Mouse (Mus musculus) neural tube, embryonic 13.5 days (tissue): ENCODE measurements around the gene Ckb. TPM values are rescaled to one million over a fixed set of nuclear protein-coding genes. Genes with fewer than 3 reads are reported as not detected.
"Not testable (repeated sequence)": the region's sequence is repeated elsewhere in the genome, so short reads cannot be mapped to it uniquely, and the experiment has no call there.

ENCODE experiments used
- ATAC-seq: fragments of 200-750 bp; cut with Nextera tagmentation; 2 replicates; pipeline ENCODE4 v1.8.0; 2017; ENCODE audit warnings: low read depth, mild to moderate bottlenecking, moderate TSS enrichment, moderate library complexity
- H3K27ac ChIP-seq: fragments of 300-500 bp; sonication (generic); replicated peaks from 2 replicates; pipeline ENCODE4 v1.5.1; 2015; ENCODE audit warnings: moderate library complexity, mild to moderate bottlenecking, inconsistent platforms
- H3K27me3 ChIP-seq: fragments of 300-500 bp; sonication (generic); 2 replicates; pipeline ENCODE4 v1.6.1; 2015; ENCODE audit warnings: mild to moderate bottlenecking, inconsistent platforms
- H3K36me3 ChIP-seq: fragments of 300-500 bp; sonication (generic); 2 replicates; pipeline ENCODE4 v1.6.1; 2015; ENCODE audit warnings: mild to moderate bottlenecking, inconsistent platforms
- H3K4me1 ChIP-seq: fragments of 300-500 bp; sonication (generic); replicated peaks from 2 replicates; pipeline ENCODE4 v1.6.1; 2015; ENCODE audit warnings: inconsistent platforms
- H3K4me2 ChIP-seq: fragments of 300-500 bp; sonication (generic); 2 replicates; pipeline ENCODE4 v1.6.1; 2015; ENCODE audit warnings: inconsistent platforms, mild to moderate bottlenecking, moderate library complexity
- H3K4me3 ChIP-seq: fragments of 300-500 bp; sonication (generic); 2 replicates; pipeline ENCODE4 v1.5.1; 2015; ENCODE audit warnings: mild to moderate bottlenecking, inconsistent platforms
- H3K9ac ChIP-seq: fragments of 300-500 bp; sonication (generic); 2 replicates; pipeline ENCODE4 v1.6.1; 2015; ENCODE audit warnings: moderate library complexity, mild to moderate bottlenecking, inconsistent platforms
- H3K9me3 ChIP-seq: fragments of 300-500 bp; sonication (generic); 2 replicates; pipeline ENCODE4 v1.6.1; 2016; ENCODE audit warnings: inconsistent platforms
- WGBS: fragments of 180-500 bp; shearing (Covaris S2); methylation state at CpG from one replicate; pipeline ENCODE4 v1.1.7; 2015; 5-methylcytosine and 5-hydroxymethylcytosine counted together
- polyA plus RNA-seq: library from polyadenylated mRNA; unstranded; fragments of >200 nt; fragmentation: Nextera tagmentation; extraction: Ambion mirVana; gene quantifications from 2 replicates; pipeline ENCODE4 v1.2.1, GENCODE M21; 2015

The Ckb gene
- polyA plus RNA-seq, 1 experiment from 2014 or later = 1,774 TPM

- no peak overlapping the region for H3K4me2 ChIP-seq
- no peak overlapping the region for H3K9ac ChIP-seq
- peaks cover 35% of the 10 kb centered on the region for H3K4me1 ChIP-seq
- ATAC-seq = no peak
- H3K36me3 ChIP-seq = peaks cover 64% of the 10 kb centered on the region
- H3K4me3 ChIP-seq = no peak overlapping the region
- no peaks in the 10 kb centered on the region for H3K9me3 ChIP-seq
- no peak overlapping the region for H3K27ac ChIP-seq
- H3K27me3 ChIP-seq = no peaks in the 10 kb centered on the region
- 85% methylated on average over 13 of the region's 13 CpGs for WGBS
Measured at GRCm38 (mm10) chr12:111665041-111665880, 6.9 kb downstream of the Ckb start.

GRCm38 (mm10) chr12:111664144-111664634 lies 7.9 kb downstream of the Ckb start:
- Histone ChIP-seq H3K4me2 (no peak overlapping the region), H3K27me3 (no peaks in the 10 kb centered on the region), H3K9me3 (no peaks in the 10 kb centered on the region), H3K27ac (peak overlapping the region; percentile 59; the same call in 1 of the 2 replicates), H3K36me3 (peaks cover 65% of the 10 kb centered on the region), H3K4me3 (no peak overlapping the region), H3K9ac (no peak overlapping the region), H3K4me1 (peaks cover 24% of the 10 kb centered on the region)
- no peak for ATAC-seq
- 59% methylated on average over 6 of the region's 6 CpGs for WGBS

- Histone ChIP-seq H3K9ac (no peak overlapping the region), H3K27ac (peak overlapping the region; percentile 59; the same call in 1 of the 2 replicates), H3K27me3 (no peaks in the 10 kb centered on the region), H3K9me3 (no peaks in the 10 kb centered on the region), H3K4me1 (peaks cover 17% of the 10 kb centered on the region), H3K4me2 (no peak overlapping the region), H3K36me3 (peaks cover 63% of the 10 kb centered on the region), H3K4me3 (no peak overlapping the region)
- no peak for ATAC-seq
- 80% methylated on average over 17 of the region's 17 CpGs for WGBS
Measured at GRCm38 (mm10) chr12:111663228-111664143, 8.7 kb downstream of the Ckb start.

- 97% methylated on average over 11 of the region's 11 CpGs for WGBS
- not testable (repeated sequence) for H3K4me1 ChIP-seq, ATAC-seq, H3K27me3 ChIP-seq, H3K9ac ChIP-seq, H3K27ac ChIP-seq, H3K9me3 ChIP-seq, H3K4me2 ChIP-seq, H3K4me3 ChIP-seq
- H3K36me3 ChIP-seq = peaks cover 69% of the 10 kb centered on the region
Measured at GRCm38 (mm10) chr12:111661554-111661953, 10.6 kb downstream of the Ckb start.

GRCm38 (mm10) chr12:111660628-111661027 lies 11.5 kb downstream of the Ckb start:
- peaks cover 8% of the 10 kb centered on the region; the same call in 1 of the 2 replicates for H3K4me1 ChIP-seq
- no peak for ATAC-seq

GRCm38 (mm10) chr12:111659331-111659730 lies 12.8 kb downstream of the Ckb start:
- Histone ChIP-seq H3K9me3 (no peaks in the 10 kb centered on the region), H3K27me3 (no peaks in the 10 kb centered on the region), H3K4me2 (no peak overlapping the region), H3K4me1 (peaks cover 7% of the 10 kb centered on the region; the same call in 1 of the 2 replicates), H3K4me3 (no peak overlapping the region), H3K27ac (no peak overlapping the region), H3K9ac (no peak overlapping the region), H3K36me3 (peaks cover 79% of the 10 kb centered on the region)
- WGBS = 99% methylated on average over 4 of the region's 4 CpGs
- no peak for ATAC-seq

More at GRCm38 (mm10) chr12:111660628-111661027, 11.5 kb downstream of the Ckb start:
- H3K36me3 ChIP-seq = peaks cover 73% of the 10 kb centered on the region
- no peak overlapping the region for H3K27ac ChIP-seq
- no peaks in the 10 kb centered on the region for H3K27me3 ChIP-seq
- no peak overlapping the region for H3K4me3 ChIP-seq
- no peak overlapping the region for H3K9ac ChIP-seq
- WGBS = 89% methylated on average over 1 of the region's 1 CpGs
- no peak overlapping the region for H3K4me2 ChIP-seq
- H3K9me3 ChIP-seq = no peaks in the 10 kb centered on the region

- WGBS = 88% methylated on average over 11 of the region's 11 CpGs
- Histone ChIP-seq H3K36me3 (peaks cover 81% of the 10 kb centered on the region), H3K9me3 (no peaks in the 10 kb centered on the region), H3K9ac (no peak overlapping the region), H3K4me2 (no peak overlapping the region), H3K27me3 (no peaks in the 10 kb centered on the region), H3K4me3 (no peak overlapping the region), H3K27ac (no peak overlapping the region), H3K4me1 (no peaks in the 10 kb centered on the region; the same call in 1 of the 2 replicates)
- ATAC-seq = no peak
Measured at GRCm38 (mm10) chr12:111655695-111656094, 16.4 kb downstream of the Ckb start.

- Histone ChIP-seq H3K9me3 (no peaks in the 10 kb centered on the region), H3K4me1 (no peaks in the 10 kb centered on the region; the same call in 1 of the 2 replicates), H3K36me3 (peaks cover 85% of the 10 kb centered on the region), H3K4me2 (no peak overlapping the region), H3K27ac (no peak overlapping the region), H3K27me3 (no peaks in the 10 kb centered on the region), H3K9ac (no peak overlapping the region), H3K4me3 (no peak overlapping the region)
- 39% methylated on average over 3 of the region's 3 CpGs for WGBS
- no peak for ATAC-seq
Measured at GRCm38 (mm10) chr12:111653434-111653833, 18.7 kb downstream of the Ckb start.

GRCm38 (mm10) chr12:111652953-111653352 lies 19.2 kb downstream of the Ckb start:
- 86% methylated on average over 3 of the region's 3 CpGs for WGBS
- no peaks in the 10 kb centered on the region for H3K27me3 ChIP-seq
- peaks cover 88% of the 10 kb centered on the region for H3K36me3 ChIP-seq

GRCm38 (mm10) chr12:111648061-111648645 lies 24.0 kb downstream of the Ckb start:
- peaks cover 95% of the 10 kb centered on the region for H3K36me3 ChIP-seq
- 56% methylated on average over 6 of the region's 6 CpGs for WGBS
- no peak overlapping the region for H3K4me2 ChIP-seq
- H3K27ac ChIP-seq = no peak overlapping the region; the same call in 1 of the 2 replicates
- H3K9me3 ChIP-seq = no peaks in the 10 kb centered on the region
- H3K27me3 ChIP-seq = no peaks in the 10 kb centered on the region
- peak; percentile 76; the same call in 1 of the 2 replicates for ATAC-seq
- no peak overlapping the region for H3K4me3 ChIP-seq
- H3K4me1 ChIP-seq = no peaks in the 10 kb centered on the region
- no peak overlapping the region for H3K9ac ChIP-seq

More at GRCm38 (mm10) chr12:111652953-111653352, 19.2 kb downstream of the Ckb start:
- Histone ChIP-seq H3K4me3 (no peak overlapping the region), H3K4me1 (no peaks in the 10 kb centered on the region; the same call in 1 of the 2 replicates), H3K9me3 (no peaks in the 10 kb centered on the region), H3K27ac (no peak overlapping the region), H3K9ac (no peak overlapping the region), H3K4me2 (no peak overlapping the region)
- ATAC-seq = no peak
